Mouse (Mus musculus): Measurements from ENCODE around the gene Prkn. TPM values are rescaled to one million over a fixed set of nuclear protein-coding genes. Genes with fewer than 3 reads are reported as not detected.

Prkn gene
- polyA plus RNA-seq, 1 experiment: 0.58 TPM

GRCm38 (mm10) chr17:11462721-11463120 lies 622.5 kb downstream of the Prkn start:
- no peak overlapping the region for H3K27ac ChIP-seq (ENCODE audit: insufficient read depth, low read depth, low read length)
- no peak overlapping the region for H3K4me3 ChIP-seq (ENCODE audit: low read depth, low read length)
- no peak for TF ChIP-seq CTCF (IDR thresholded peaks at IDR 0.05; ENCODE audit: extremely low read depth, insufficient read length, insufficient replicate concordance, low read depth, low read length)
- TF ChIP-seq POLR2A (IDR thresholded peaks at IDR 0.05; ENCODE audit: low read depth, low read length): no peak
- no peaks in the 10 kb centered on the region for H3K27me3 ChIP-seq (ENCODE audit: control insufficient read depth, insufficient read depth, low read length)
- no peaks in the 10 kb centered on the region for H3K4me1 ChIP-seq (ENCODE audit: control insufficient read depth, insufficient read depth, insufficient read length, low read length)
- H3K36me3 ChIP-seq (ENCODE audit: control insufficient read depth, insufficient read depth, low read length): no peaks in the 10 kb centered on the region
- WGBS: 87% methylated on average over 2 of the region's 2 CpGs

GRCm38 (mm10) chr17:11466095-11466494 lies 625.9 kb downstream of the Prkn start:
- H3K36me3 ChIP-seq (ENCODE audit: control insufficient read depth, insufficient read depth, low read length): no peaks in the 10 kb centered on the region
- H3K4me3 ChIP-seq (ENCODE audit: low read depth, low read length): no peak overlapping the region
- no peaks in the 10 kb centered on the region for H3K4me1 ChIP-seq (ENCODE audit: control insufficient read depth, insufficient read depth, insufficient read length, low read length)
- WGBS: 83% methylated on average over 2 of the region's 2 CpGs
- H3K27me3 ChIP-seq (ENCODE audit: control insufficient read depth, insufficient read depth, low read length): no peaks in the 10 kb centered on the region
- TF ChIP-seq POLR2A (IDR thresholded peaks at IDR 0.05; ENCODE audit: low read depth, low read length) (no peak), CTCF (IDR thresholded peaks at IDR 0.05; ENCODE audit: extremely low read depth, insufficient read length, insufficient replicate concordance, low read depth, low read length) (no peak)
- H3K27ac ChIP-seq (ENCODE audit: insufficient read depth, low read depth, low read length): no peak overlapping the region

DNA sequence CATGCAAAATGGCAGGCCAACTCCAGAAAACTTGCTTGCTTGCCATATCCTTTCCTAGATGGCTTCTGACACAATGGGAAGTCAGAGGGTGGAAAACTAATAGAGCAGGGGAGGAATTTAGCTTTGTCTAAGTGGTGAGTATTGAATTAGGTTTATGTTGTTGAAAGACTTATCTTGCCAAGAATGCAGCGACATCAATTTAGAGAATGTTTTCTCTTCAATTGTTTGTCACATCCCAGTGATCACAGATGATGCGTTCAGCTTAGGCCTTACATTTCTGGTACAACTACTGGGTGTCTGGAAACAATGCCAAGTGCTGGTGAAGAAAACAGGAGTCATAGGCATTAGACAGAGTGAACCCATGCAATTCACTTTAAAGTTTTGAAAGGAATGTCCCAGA lies 628.4 kb downstream of the Prkn start:
- no peak overlapping the region for H3K4me3 ChIP-seq (ENCODE audit: low read depth, low read length)
- no peaks in the 10 kb centered on the region for H3K36me3 ChIP-seq (ENCODE audit: control insufficient read depth, insufficient read depth, low read length)
- H3K27ac ChIP-seq (ENCODE audit: insufficient read depth, low read depth, low read length): no peak overlapping the region
- H3K27me3 ChIP-seq (ENCODE audit: control insufficient read depth, insufficient read depth, low read length): no peaks in the 10 kb centered on the region
- 87% methylated on average over 2 of the region's 2 CpGs for WGBS
- no peaks in the 10 kb centered on the region for H3K4me1 ChIP-seq (ENCODE audit: control insufficient read depth, insufficient read depth, insufficient read length, low read length)
- TF ChIP-seq POLR2A (IDR thresholded peaks at IDR 0.05; ENCODE audit: low read depth, low read length) (no peak), CTCF (IDR thresholded peaks at IDR 0.05; ENCODE audit: extremely low read depth, insufficient read length, insufficient replicate concordance, low read depth, low read length) (no peak)

GRCm38 (mm10) chr17:11483032-11483431 lies 642.8 kb downstream of the Prkn start:
- Histone ChIP-seq H3K4me1 (ENCODE audit: control insufficient read depth, insufficient read depth, insufficient read length, low read length) (no peaks in the 10 kb centered on the region), H3K27me3 (ENCODE audit: control insufficient read depth, insufficient read depth, low read length) (no peaks in the 10 kb centered on the region), H3K4me3 (ENCODE audit: low read depth, low read length) (no peak overlapping the region), H3K27ac (ENCODE audit: insufficient read depth, low read depth, low read length) (no peak overlapping the region), H3K36me3 (ENCODE audit: control insufficient read depth, insufficient read depth, low read length) (no peaks in the 10 kb centered on the region)
- no peak for TF ChIP-seq POLR2A (IDR thresholded peaks at IDR 0.05; ENCODE audit: low read depth, low read length)
- no peak for TF ChIP-seq CTCF (IDR thresholded peaks at IDR 0.05; ENCODE audit: extremely low read depth, insufficient read length, insufficient replicate concordance, low read depth, low read length)
- WGBS: 61% methylated on average over 2 of the region's 2 CpGs

GRCm38 (mm10) chr17:11490051-11490450 lies 649.9 kb downstream of the Prkn start:
- Histone ChIP-seq H3K27ac (ENCODE audit: insufficient read depth, low read depth, low read length) (no peak overlapping the region), H3K27me3 (ENCODE audit: control insufficient read depth, insufficient read depth, low read length) (no peaks in the 10 kb centered on the region), H3K4me1 (ENCODE audit: control insufficient read depth, insufficient read depth, insufficient read length, low read length) (no peaks in the 10 kb centered on the region), H3K4me3 (ENCODE audit: low read depth, low read length) (no peak overlapping the region), H3K36me3 (ENCODE audit: control insufficient read depth, insufficient read depth, low read length) (no peaks in the 10 kb centered on the region)
- 82% methylated on average over 4 of the region's 4 CpGs for WGBS
- TF ChIP-seq CTCF (IDR thresholded peaks at IDR 0.05; ENCODE audit: extremely low read depth, insufficient read length, insufficient replicate concordance, low read depth, low read length) (no peak), POLR2A (IDR thresholded peaks at IDR 0.05; ENCODE audit: low read depth, low read length) (no peak)

DNA sequence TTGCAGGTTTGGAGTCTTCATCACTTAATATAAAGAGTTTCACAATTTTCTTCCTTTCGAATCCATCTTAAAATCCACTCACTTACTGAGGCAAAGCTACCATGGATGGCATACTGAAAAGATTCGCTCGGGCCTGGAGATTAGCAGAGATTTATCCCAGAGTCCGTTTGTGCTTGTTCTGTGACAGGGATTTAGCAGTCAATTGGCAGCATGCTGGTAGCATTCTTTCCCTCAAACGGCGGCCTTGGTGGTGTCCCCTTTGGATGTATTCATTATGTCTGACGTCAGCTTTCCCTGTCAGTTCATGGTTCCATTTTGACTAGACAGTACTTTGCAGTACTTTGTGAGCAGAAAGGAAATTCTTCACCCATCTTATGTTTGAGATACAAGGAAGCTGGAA lies 662.4 kb downstream of the Prkn start:
- H3K36me3 ChIP-seq (ENCODE audit: control insufficient read depth, insufficient read depth, low read length): no peaks in the 10 kb centered on the region
- WGBS: 86% methylated on average over 7 of the region's 7 CpGs

GRCm38 (mm10) chr17:11504496-11504895 lies 664.3 kb downstream of the Prkn start:
- H3K4me1 ChIP-seq (ENCODE audit: control insufficient read depth, insufficient read depth, insufficient read length, low read length): no peaks in the 10 kb centered on the region
- H3K4me3 ChIP-seq (ENCODE audit: low read depth, low read length): no peak overlapping the region
- H3K27me3 ChIP-seq (ENCODE audit: control insufficient read depth, insufficient read depth, low read length): no peaks in the 10 kb centered on the region
- WGBS: 94% methylated on average over 3 of the region's 3 CpGs
- TF ChIP-seq POLR2A (IDR thresholded peaks at IDR 0.05; ENCODE audit: low read depth, low read length) (no peak), CTCF (IDR thresholded peaks at IDR 0.05; ENCODE audit: extremely low read depth, insufficient read length, insufficient replicate concordance, low read depth, low read length) (no peak)
- H3K27ac ChIP-seq (ENCODE audit: insufficient read depth, low read depth, low read length): no peak overlapping the region
- no peaks in the 10 kb centered on the region for H3K36me3 ChIP-seq (ENCODE audit: control insufficient read depth, insufficient read depth, low read length)

More for the DNA sequence above, 662.4 kb downstream of the Prkn start:
- H3K4me3 ChIP-seq (ENCODE audit: low read depth, low read length): no peak overlapping the region
- no peaks in the 10 kb centered on the region for H3K4me1 ChIP-seq (ENCODE audit: control insufficient read depth, insufficient read depth, insufficient read length, low read length)
- TF ChIP-seq POLR2A (IDR thresholded peaks at IDR 0.05; ENCODE audit: low read depth, low read length) (no peak), CTCF (IDR thresholded peaks at IDR 0.05; ENCODE audit: extremely low read depth, insufficient read length, insufficient replicate concordance, low read depth, low read length) (no peak)
- H3K27me3 ChIP-seq (ENCODE audit: control insufficient read depth, insufficient read depth, low read length): no peaks in the 10 kb centered on the region
- no peak overlapping the region for H3K27ac ChIP-seq (ENCODE audit: insufficient read depth, low read depth, low read length)

DNA sequence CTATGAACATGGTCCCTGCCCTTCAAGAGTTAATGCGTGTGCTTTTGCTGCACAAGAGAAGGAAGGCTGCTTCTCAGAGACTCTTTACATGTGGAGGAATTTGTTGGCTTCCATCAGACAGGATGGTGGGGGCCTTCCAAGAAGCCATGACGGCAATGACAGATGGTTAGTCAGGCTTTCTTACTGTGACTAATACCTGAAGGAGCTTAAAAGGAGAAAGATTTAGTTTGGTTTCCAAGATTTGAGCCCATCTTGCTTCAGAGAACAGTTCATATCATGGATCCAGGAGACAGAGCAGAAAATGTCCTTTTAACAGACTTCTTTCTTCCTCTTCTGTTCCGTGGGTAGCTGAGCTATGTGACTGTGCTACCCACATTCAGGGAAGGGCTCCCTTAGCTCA lies 666.9 kb downstream of the Prkn start:
- no peaks in the 10 kb centered on the region for H3K27me3 ChIP-seq (ENCODE audit: control insufficient read depth, insufficient read depth, low read length)
- TF ChIP-seq POLR2A (IDR thresholded peaks at IDR 0.05; ENCODE audit: low read depth, low read length) (no peak), CTCF (IDR thresholded peaks at IDR 0.05; ENCODE audit: extremely low read depth, insufficient read length, insufficient replicate concordance, low read depth, low read length) (no peak)
- H3K27ac ChIP-seq (ENCODE audit: insufficient read depth, low read depth, low read length): no peak overlapping the region
- H3K36me3 ChIP-seq (ENCODE audit: control insufficient read depth, insufficient read depth, low read length): no peaks in the 10 kb centered on the region
- no peak overlapping the region for H3K4me3 ChIP-seq (ENCODE audit: low read depth, low read length)
- WGBS: 84% methylated on average over 3 of the region's 3 CpGs
- H3K4me1 ChIP-seq (ENCODE audit: control insufficient read depth, insufficient read depth, insufficient read length, low read length): no peaks in the 10 kb centered on the region

Data from small intestine, adult 2 months (tissue).